Mouse (Mus musculus): ENCODE measurements around the gene Slc25a35.
"Not testable (repeated sequence)": the region's sequence is repeated elsewhere in the genome, so short reads cannot be mapped to it uniquely, and the experiment has no call there.

Slc25a35 gene

GRCm38 (mm10) chr11:69008182-69009121 is 40.5 kb downstream of the Slc25a35 start, which contains the start of gene Pfas:
Pfas (minus strand) TSS chr11:69008460.
- DNase-seq: peak; percentile 99 to 100

GRCm38 (mm10) chr11:69009508-69009907 is 41.6 kb downstream of the Slc25a35 start:
- no peak for DNase-seq

GRCm38 (mm10) chr11:69010400-69011323 is 42.7 kb downstream of the Slc25a35 start:
- no peak for DNase-seq

GRCm38 (mm10) chr11:69011445-69011844 is 43.5 kb downstream of the Slc25a35 start:
- DNase-seq: not testable (repeated sequence)

- DNase-seq: peak; percentile 89 to 92
Measured at GRCm38 (mm10) chr11:69012071-69012601, 44.2 kb downstream of the Slc25a35 start.

GRCm38 (mm10) chr11:69015644-69016441 is 47.9 kb downstream of the Slc25a35 start, which contains the start of gene Ctc1:
Ctc1 (plus strand) TSS chr11:69015911.
- peak; percentile 92 to 93 for DNase-seq

- DNase-seq: no peak
Measured at GRCm38 (mm10) chr11:69016755-69017154, 48.8 kb downstream of the Slc25a35 start.

GRCm38 (mm10) chr11:69020691-69021090 is 52.8 kb downstream of the Slc25a35 start:
- no peak for DNase-seq
